Mouse (Mus musculus): ENCODE measurements at regions not wholly inside any gene's neighbourhood (a gene's known extent, or its start where the extent isn't known, plus 50 kb on each side); places are given as distances from the start of the nearest gene placed in this dataset.
A peak's percentile ranks its signal among the peaks of the same experiment; 100 is the strongest.

GRCm38 (mm10) chr9:113162897-113163874 lies 544.9 kb downstream of the Pdcd6ip start:
- 79% methylated on average over 12 of the region's 12 CpGs for WGBS
- Histone ChIP-seq H3K4me1 (ENCODE audit: control insufficient read depth, insufficient read depth, low read length) (no peaks in the 10 kb centered on the region), H3K27me3 (replicated peaks; ENCODE audit: control insufficient read depth, insufficient read depth, low read length) (no peaks in the 10 kb centered on the region), H3K4me3 (ENCODE audit: insufficient read depth, low read depth, low read length) (no peak overlapping the region), H3K36me3 (ENCODE audit: control insufficient read depth, insufficient read depth, low read length) (no peaks in the 10 kb centered on the region), H3K27ac (ENCODE audit: insufficient read depth, low read depth, low read length) (no peak overlapping the region)
- no peak for DNase-seq
- no peak for TF ChIP-seq POLR2A (IDR thresholded peaks at IDR 0.05; ENCODE audit: low read depth, low read length)
- TF ChIP-seq CTCF (conservative IDR thresholded peaks at IDR 0.05; ENCODE audit: insufficient read depth, insufficient read length, low read depth, low read length) = no peak

- DNase-seq = peak; percentile 64
- H3K36me3 ChIP-seq (ENCODE audit: control insufficient read depth, insufficient read depth, low read length) = no peaks in the 10 kb centered on the region
- H3K27me3 ChIP-seq (replicated peaks; ENCODE audit: control insufficient read depth, insufficient read depth, low read length) = no peaks in the 10 kb centered on the region
- no peak for TF ChIP-seq CTCF (conservative IDR thresholded peaks at IDR 0.05; ENCODE audit: insufficient read depth, insufficient read length, low read depth, low read length)
- TF ChIP-seq POLR2A (IDR thresholded peaks at IDR 0.05; ENCODE audit: low read depth, low read length) = no peak
- H3K27ac ChIP-seq (ENCODE audit: insufficient read depth, low read depth, low read length) = no peak overlapping the region
- WGBS = 88% methylated on average over 2 of the region's 2 CpGs
- no peak overlapping the region for H3K4me3 ChIP-seq (ENCODE audit: insufficient read depth, low read depth, low read length)
- H3K4me1 ChIP-seq (ENCODE audit: control insufficient read depth, insufficient read depth, low read length) = no peaks in the 10 kb centered on the region
Measured at GRCm38 (mm10) chr9:113160011-113160410, 548.0 kb downstream of the Pdcd6ip start.

- Histone ChIP-seq H3K4me3 (ENCODE audit: insufficient read depth, low read depth, low read length) (no peak overlapping the region), H3K36me3 (ENCODE audit: control insufficient read depth, insufficient read depth, low read length) (no peaks in the 10 kb centered on the region), H3K27me3 (replicated peaks; ENCODE audit: control insufficient read depth, insufficient read depth, low read length) (no peaks in the 10 kb centered on the region), H3K27ac (ENCODE audit: insufficient read depth, low read depth, low read length) (no peak overlapping the region), H3K4me1 (ENCODE audit: control insufficient read depth, insufficient read depth, low read length) (no peaks in the 10 kb centered on the region)
- TF ChIP-seq CTCF (conservative IDR thresholded peaks at IDR 0.05; ENCODE audit: insufficient read depth, insufficient read length, low read depth, low read length) (no peak), POLR2A (IDR thresholded peaks at IDR 0.05; ENCODE audit: low read depth, low read length) (no peak)
- WGBS = 92% methylated on average over 6 of the region's 6 CpGs
- DNase-seq = no peak
Measured at GRCm38 (mm10) chr9:113158080-113158479, 550.0 kb downstream of the Pdcd6ip start.

GRCm38 (mm10) chr9:113157474-113158076 lies 550.5 kb downstream of the Pdcd6ip start:
- Histone ChIP-seq H3K36me3 (ENCODE audit: control insufficient read depth, insufficient read depth, low read length) (no peaks in the 10 kb centered on the region), H3K4me1 (ENCODE audit: control insufficient read depth, insufficient read depth, low read length) (no peaks in the 10 kb centered on the region), H3K27me3 (replicated peaks; ENCODE audit: control insufficient read depth, insufficient read depth, low read length) (no peaks in the 10 kb centered on the region), H3K4me3 (ENCODE audit: insufficient read depth, low read depth, low read length) (no peak overlapping the region), H3K27ac (ENCODE audit: insufficient read depth, low read depth, low read length) (no peak overlapping the region)
- DNase-seq = no peak
- TF ChIP-seq CTCF (conservative IDR thresholded peaks at IDR 0.05; ENCODE audit: insufficient read depth, insufficient read length, low read depth, low read length) = no peak
- no peak for TF ChIP-seq POLR2A (IDR thresholded peaks at IDR 0.05; ENCODE audit: low read depth, low read length)
- 84% methylated on average over 17 of the region's 17 CpGs for WGBS

GRCm38 (mm10) chr9:113156707-113157106 lies 551.4 kb downstream of the Pdcd6ip start:
- no peak for DNase-seq
- Histone ChIP-seq H3K4me3 (ENCODE audit: insufficient read depth, low read depth, low read length) (no peak overlapping the region), H3K36me3 (ENCODE audit: control insufficient read depth, insufficient read depth, low read length) (no peaks in the 10 kb centered on the region), H3K4me1 (ENCODE audit: control insufficient read depth, insufficient read depth, low read length) (no peaks in the 10 kb centered on the region), H3K27me3 (replicated peaks; ENCODE audit: control insufficient read depth, insufficient read depth, low read length) (no peaks in the 10 kb centered on the region), H3K27ac (ENCODE audit: insufficient read depth, low read depth, low read length) (no peak overlapping the region)
- WGBS = 56% methylated on average over 3 of the region's 3 CpGs
- TF ChIP-seq POLR2A (IDR thresholded peaks at IDR 0.05; ENCODE audit: low read depth, low read length) (no peak), CTCF (conservative IDR thresholded peaks at IDR 0.05; ENCODE audit: insufficient read depth, insufficient read length, low read depth, low read length) (peak; percentile 27; the same call in 1 of the 2 replicates)

GRCm38 (mm10) chr9:113149084-113149483 lies 559.0 kb downstream of the Pdcd6ip start:
- no peak overlapping the region for H3K4me3 ChIP-seq (ENCODE audit: insufficient read depth, low read depth, low read length)
- H3K4me1 ChIP-seq (ENCODE audit: control insufficient read depth, insufficient read depth, low read length) = no peaks in the 10 kb centered on the region
- DNase-seq = no peak
- H3K27ac ChIP-seq (ENCODE audit: insufficient read depth, low read depth, low read length) = no peak overlapping the region
- no peaks in the 10 kb centered on the region for H3K27me3 ChIP-seq (replicated peaks; ENCODE audit: control insufficient read depth, insufficient read depth, low read length)
- TF ChIP-seq POLR2A (IDR thresholded peaks at IDR 0.05; ENCODE audit: low read depth, low read length) (no peak), CTCF (conservative IDR thresholded peaks at IDR 0.05; ENCODE audit: insufficient read depth, insufficient read length, low read depth, low read length) (no peak)
- 62% methylated on average over 5 of the region's 5 CpGs for WGBS
- no peaks in the 10 kb centered on the region for H3K36me3 ChIP-seq (ENCODE audit: control insufficient read depth, insufficient read depth, low read length)

GRCm38 (mm10) chr9:113146571-113146970 lies 561.5 kb downstream of the Pdcd6ip start:
- whole genome bisulfite sequencing = 22% methylated on average over 2 of the region's 2 CpGs
- DNase-seq = peak; percentile 51
- Histone ChIP-seq H3K27me3 (replicated peaks; ENCODE audit: control insufficient read depth, insufficient read depth, low read length) (no peaks in the 10 kb centered on the region), H3K27ac (ENCODE audit: insufficient read depth, low read depth, low read length) (no peak overlapping the region), H3K36me3 (ENCODE audit: control insufficient read depth, insufficient read depth, low read length) (no peaks in the 10 kb centered on the region), H3K4me3 (ENCODE audit: insufficient read depth, low read depth, low read length) (no peak overlapping the region), H3K4me1 (ENCODE audit: control insufficient read depth, insufficient read depth, low read length) (no peaks in the 10 kb centered on the region)
- TF ChIP-seq CTCF (conservative IDR thresholded peaks at IDR 0.05; ENCODE audit: insufficient read depth, insufficient read length, low read depth, low read length) (no peak), POLR2A (IDR thresholded peaks at IDR 0.05; ENCODE audit: low read depth, low read length) (no peak)
